Mouse (Mus musculus): ENCODE measurements around the gene Ctla2a. TPM values are rescaled to one million over a fixed set of nuclear protein-coding genes. Genes with fewer than 3 reads are reported as not detected.
A peak's percentile ranks its signal among the peaks of the same experiment; 100 is the strongest.
"Not testable (repeated sequence)": the region's sequence is repeated elsewhere in the genome, so short reads cannot be mapped to it uniquely, and the experiment has no call there.

Ctla2a gene
- total RNA-seq (2021) = 100 to 1,000 TPM in 1 of 2 experiments, 10 to 100 TPM in 1; 73.6 to 117 TPM
- 30.7 and 31.4 TPM in 2 replicates for polyA plus RNA-seq (2012; rRNA removed)
- long read RNA-seq, transcript Ctla2a-205 (3 exons, 706 nt) = minor isoform, 9 of 70 reads
- long read RNA-seq, transcript Ctla2a-201 (5 exons, 1,373 nt) = major isoform, 57 of 70 reads
- long read RNA-seq, partial matches to known transcripts = 0 of 70 reads
- long read RNA-seq, other reads (novel, unspliced or antisense) = 0 of 70 reads

DNA sequence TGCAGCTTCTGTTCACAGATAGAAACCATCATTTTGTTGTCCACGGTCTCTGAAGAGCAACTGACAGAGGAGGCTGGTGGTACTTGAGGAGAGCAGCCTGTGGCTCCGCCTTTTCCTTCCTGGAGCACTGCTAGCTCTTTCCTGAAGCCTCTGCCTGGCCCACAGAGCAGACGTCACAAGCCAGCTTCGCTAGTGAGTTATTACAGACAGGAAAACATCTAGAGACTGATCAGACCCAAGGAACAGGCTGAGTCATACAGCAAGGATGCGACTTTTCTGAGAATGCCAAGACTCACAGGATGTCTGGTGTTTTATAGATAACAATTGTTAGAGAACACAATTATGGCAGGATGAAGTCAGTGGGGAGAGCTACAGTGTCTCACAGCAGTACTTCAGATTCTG is at the start of gene Ctla2a, which contains the start of gene Gm49391:
Gene Ctla2a, minus strand, starts transcription at position 126 of the 402 bp plus-strand sequence.
Gene Gm49391, minus strand, starts transcription at position 72 of the 402 bp plus-strand sequence.
- peak; percentile 78; the same call in 1 of the 2 replicates for TF ChIP-seq EP300 (IDR thresholded peaks at IDR 0.05; ENCODE audit: insufficient read depth, low read depth, low read length)
- TF ChIP-seq POLR2A (IDR thresholded peaks at IDR 0.05; ENCODE audit: insufficient read depth, low read depth, low read length) = peak; percentile 76
- no peak for TF ChIP-seq CTCF (IDR thresholded peaks at IDR 0.05)
- DNase-seq = peak; percentile 42 to 78
- intact Hi-C loops (cut with DNase I) = loop anchor here (1.0 kb wide), 2 partner anchors 38 to 88 kb away; no protein-coding TSS in a partner anchor
- Histone ChIP-seq H3K4me1 (ENCODE audit: control insufficient read depth, insufficient read depth, low read length) (peaks cover 2% of the 10 kb centered on the region), H3K27ac (peak within 1 kb of the TSS; percentile 84), H3K27me3 (ENCODE audit: control insufficient read depth, insufficient read depth, low read length) (no peaks in the 10 kb centered on the region), H3K9ac (ENCODE audit: low read depth, low read length) (no peak within 1 kb of the TSS), H3K4me3 (peak within 1 kb of the TSS; percentile 48), H3K36me3 (ENCODE audit: control insufficient read depth, insufficient read depth, low read length) (no peaks in the 10 kb centered on the region; the same call in 1 of the 2 replicates), H3K79me2 (replicated peaks; ENCODE audit: control insufficient read depth, insufficient read depth, low read length) (no peaks in the 10 kb centered on the region)
- WGBS = 22% methylated on average over 5 of the region's 5 CpGs

DNA sequence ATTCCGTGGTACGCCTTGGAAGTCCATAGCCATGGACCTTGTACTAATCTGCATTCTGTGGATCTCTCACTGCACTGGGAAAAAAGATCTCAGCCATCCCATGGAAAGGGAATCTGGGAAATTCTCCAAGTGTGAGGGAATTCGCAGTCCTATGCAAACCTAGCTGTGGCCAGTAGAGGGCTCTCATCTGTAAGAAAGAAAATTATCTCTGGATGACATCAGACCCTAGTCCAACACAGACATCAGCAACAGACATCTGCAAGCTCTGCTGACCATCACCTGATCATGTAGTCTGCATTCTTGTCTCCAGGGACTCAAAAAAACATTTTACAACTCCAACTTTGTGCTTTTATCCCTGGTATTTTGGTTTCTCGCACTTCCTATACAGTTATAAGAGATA is 35.9 kb upstream of the Ctla2a start:
- intact Hi-C loops (cut with DNase I); H3K27me3 ChIP-seq (ENCODE audit: control insufficient read depth, insufficient read depth, low read length); H3K27ac ChIP-seq; H3K4me3 ChIP-seq; H3K79me2 ChIP-seq (replicated peaks; ENCODE audit: control insufficient read depth, insufficient read depth, low read length); H3K9ac ChIP-seq (ENCODE audit: low read depth, low read length); DNase-seq; H3K4me1 ChIP-seq (ENCODE audit: control insufficient read depth, insufficient read depth, low read length); H3K36me3 ChIP-seq (ENCODE audit: control insufficient read depth, insufficient read depth, low read length): not testable (repeated sequence)
- WGBS = 55% methylated on average over 4 of the region's 4 CpGs
- TF ChIP-seq CTCF (IDR thresholded peaks at IDR 0.05) = peak; percentile 40

DNA sequence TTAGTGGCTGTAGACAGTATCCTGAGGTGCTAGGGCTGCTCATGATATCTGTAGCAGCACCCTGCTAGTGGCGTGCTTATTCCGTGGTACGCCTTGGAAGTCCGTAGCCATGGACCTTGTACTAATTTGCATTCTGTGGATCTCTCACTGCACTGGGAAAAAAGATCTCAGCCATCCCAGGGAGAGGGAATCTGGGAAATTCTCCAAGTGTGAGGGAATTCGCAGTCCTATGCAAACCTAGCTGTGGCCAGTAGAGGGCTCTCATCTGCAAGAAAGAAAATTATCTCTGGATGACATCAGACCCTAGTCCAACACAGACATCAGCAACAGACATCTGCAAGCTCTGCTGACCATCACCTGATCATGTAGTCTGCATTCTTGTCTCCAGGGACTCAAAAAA is 27.6 kb upstream of the Ctla2a start:
- H3K79me2 ChIP-seq (replicated peaks; ENCODE audit: control insufficient read depth, insufficient read depth, low read length); H3K27me3 ChIP-seq (ENCODE audit: control insufficient read depth, insufficient read depth, low read length); H3K4me3 ChIP-seq; DNase-seq; H3K36me3 ChIP-seq (ENCODE audit: control insufficient read depth, insufficient read depth, low read length); H3K27ac ChIP-seq; H3K9ac ChIP-seq (ENCODE audit: low read depth, low read length); H3K4me1 ChIP-seq (ENCODE audit: control insufficient read depth, insufficient read depth, low read length): not testable (repeated sequence)
- peak; percentile 44 for TF ChIP-seq CTCF (IDR thresholded peaks at IDR 0.05)
- WGBS = 19% methylated on average over 5 of the region's 5 CpGs
- intact Hi-C loops (cut with DNase I) = loop anchor here (1.0 to 5.0 kb wide), 2 partner anchors 67 to 117 kb away; partner anchors contain the start of gene Ctla2b

DNA sequence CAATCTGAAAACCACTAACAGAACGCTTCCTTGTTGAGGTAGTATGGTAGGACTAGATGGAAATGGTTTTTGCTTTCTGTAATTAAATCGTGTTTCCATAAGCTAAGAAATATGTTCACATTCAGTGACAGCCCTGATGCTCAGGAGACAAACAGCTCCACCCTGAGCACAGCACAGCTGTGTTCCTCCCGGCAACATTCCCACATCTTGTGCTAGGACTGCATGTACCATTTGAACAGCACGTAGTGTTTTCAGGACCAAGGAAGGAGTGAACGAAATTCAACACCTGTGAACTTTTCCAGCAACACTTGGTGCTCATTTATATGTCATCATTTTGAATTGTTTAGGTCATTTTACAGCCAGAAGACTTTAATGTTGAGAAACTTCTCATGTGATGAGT is 25.3 kb upstream of the Ctla2a start:
- H3K27ac ChIP-seq = peak overlapping the region; percentile 20; the same call in 1 of the 2 replicates
- no peak overlapping the region for H3K4me3 ChIP-seq
- no peaks in the 10 kb centered on the region for H3K79me2 ChIP-seq (replicated peaks; ENCODE audit: control insufficient read depth, insufficient read depth, low read length)
- intact Hi-C loops (cut with DNase I) = loop anchor here (5.0 kb wide), 1 partner anchor 114 kb away; no protein-coding TSS in a partner anchor
- peak in 1 of 2 experiments; percentile 15 for DNase-seq
- H3K9ac ChIP-seq (ENCODE audit: low read depth, low read length) = no peak overlapping the region
- H3K4me1 ChIP-seq (ENCODE audit: control insufficient read depth, insufficient read depth, low read length) = no peaks in the 10 kb centered on the region
- TF ChIP-seq CTCF (IDR thresholded peaks at IDR 0.05) = peak; percentile 9; the same call in 1 of the 2 replicates
- TF ChIP-seq POLR2A (IDR thresholded peaks at IDR 0.05; ENCODE audit: insufficient read depth, low read depth, low read length) = no peak
- TF ChIP-seq EP300 (IDR thresholded peaks at IDR 0.05; ENCODE audit: insufficient read depth, low read depth, low read length) = no peak
- WGBS = 66% methylated on average over 5 of the region's 5 CpGs
- H3K36me3 ChIP-seq (ENCODE audit: control insufficient read depth, insufficient read depth, low read length) = no peaks in the 10 kb centered on the region
- no peaks in the 10 kb centered on the region for H3K27me3 ChIP-seq (ENCODE audit: control insufficient read depth, insufficient read depth, low read length)

DNA sequence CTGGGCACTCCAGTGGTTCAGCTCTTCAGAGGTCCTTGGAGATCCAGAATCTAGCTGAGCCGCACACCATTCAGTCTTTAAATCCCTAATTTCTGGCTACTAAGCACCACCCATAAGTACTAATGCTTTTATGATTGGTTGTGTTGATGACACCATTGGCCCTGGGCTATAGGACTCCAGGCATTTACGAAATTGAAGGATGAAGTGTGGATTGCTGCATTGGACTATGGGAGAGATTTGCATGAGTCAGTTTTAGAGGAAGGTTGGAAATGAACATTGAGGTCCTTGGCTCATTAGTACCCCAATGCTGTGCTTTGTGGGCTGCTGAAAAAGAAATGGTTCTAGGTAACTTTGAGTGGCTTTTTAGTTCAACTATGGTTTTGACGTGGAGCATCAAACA is 5.5 kb upstream of the Ctla2a start, which contains the start of gene Tpbpa:
Gene Tpbpa, minus strand, starts transcription at position 101 of the 400 bp plus-strand sequence.
- intact Hi-C loops (cut with DNase I); H3K27me3 ChIP-seq (ENCODE audit: control insufficient read depth, insufficient read depth, low read length); H3K9ac ChIP-seq (ENCODE audit: low read depth, low read length); H3K4me3 ChIP-seq; H3K4me1 ChIP-seq (ENCODE audit: control insufficient read depth, insufficient read depth, low read length); H3K27ac ChIP-seq; H3K36me3 ChIP-seq (ENCODE audit: control insufficient read depth, insufficient read depth, low read length); DNase-seq; H3K79me2 ChIP-seq (replicated peaks; ENCODE audit: control insufficient read depth, insufficient read depth, low read length): not testable (repeated sequence)
- 73% methylated on average over 3 of the region's 3 CpGs for WGBS

DNA sequence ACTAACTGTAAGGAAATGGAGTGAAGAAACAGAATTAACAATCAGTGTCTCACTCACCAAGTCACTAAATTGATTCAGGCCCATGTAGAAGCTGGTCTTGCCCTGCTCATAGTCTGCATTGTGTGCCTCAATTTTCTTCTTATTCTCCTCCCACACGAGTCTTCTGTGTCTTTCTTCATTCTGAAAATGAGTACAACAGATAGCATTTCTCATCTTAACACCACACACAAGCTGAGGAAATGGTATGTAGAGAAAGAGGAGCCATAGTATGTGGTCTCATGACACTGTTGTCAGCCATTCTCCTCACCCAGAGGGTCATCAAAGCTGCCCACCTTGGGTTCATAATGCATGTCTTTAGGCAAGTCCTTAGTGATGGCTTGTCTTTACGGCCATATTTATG is 935 bp downstream of the Ctla2a start, which contains the start of gene Gm49393:
Gene Gm49393, minus strand, starts transcription at position 101 of the 400 bp plus-strand sequence.
- H3K79me2 ChIP-seq (replicated peaks; ENCODE audit: control insufficient read depth, insufficient read depth, low read length); H3K27me3 ChIP-seq (ENCODE audit: control insufficient read depth, insufficient read depth, low read length); DNase-seq; H3K36me3 ChIP-seq (ENCODE audit: control insufficient read depth, insufficient read depth, low read length); intact Hi-C loops (cut with DNase I); H3K9ac ChIP-seq (ENCODE audit: low read depth, low read length); H3K4me1 ChIP-seq (ENCODE audit: control insufficient read depth, insufficient read depth, low read length): not testable (repeated sequence)
- WGBS = 61% methylated on average over 2 of the region's 2 CpGs
- Histone ChIP-seq H3K4me3 (peak within 1 kb of the TSS; percentile 48), H3K27ac (peak within 1 kb of the TSS; percentile 84)

DNA sequence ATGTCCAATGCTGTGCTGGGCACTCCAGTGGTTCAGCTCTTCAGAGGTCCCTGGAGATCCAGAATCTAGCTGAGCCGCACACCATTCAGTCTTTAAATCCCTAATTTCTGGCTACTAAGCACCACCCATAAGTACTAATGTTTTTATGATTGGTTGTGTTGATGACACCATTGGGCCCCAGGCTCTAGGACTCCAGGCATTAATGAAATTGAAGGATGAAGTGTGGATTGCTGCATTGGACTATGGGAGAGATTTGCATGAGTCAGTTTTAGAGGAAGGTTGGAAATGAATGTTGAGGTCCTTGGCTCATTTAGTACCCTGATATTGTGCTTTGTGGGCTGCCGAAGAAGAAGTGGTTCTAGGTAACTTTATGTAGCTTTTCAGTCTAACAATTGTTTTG is 31.6 kb downstream of the Ctla2a start, which contains the start of gene Tpbpb:
Gene Tpbpb, minus strand, starts transcription at position 101 of the 400 bp plus-strand sequence.
- WGBS = 75% methylated on average over 2 of the region's 2 CpGs
- H3K4me3 ChIP-seq; H3K4me1 ChIP-seq (ENCODE audit: control insufficient read depth, insufficient read depth, low read length); H3K36me3 ChIP-seq (ENCODE audit: control insufficient read depth, insufficient read depth, low read length); H3K27ac ChIP-seq; H3K27me3 ChIP-seq (ENCODE audit: control insufficient read depth, insufficient read depth, low read length); intact Hi-C loops (cut with DNase I); H3K9ac ChIP-seq (ENCODE audit: low read depth, low read length); DNase-seq; H3K79me2 ChIP-seq (replicated peaks; ENCODE audit: control insufficient read depth, insufficient read depth, low read length): not testable (repeated sequence)

All from heart, adult 2 months (tissue).